Mouse (Mus musculus) CH12.LX (cell line): ENCODE measurements at regions not wholly inside any gene's neighbourhood (a gene's known extent, or its start where the extent isn't known, plus 50 kb on each side); places are given as distances from the start of the nearest gene placed in this dataset.

ENCODE experiments used
- DNase-seq: peaks from one replicate; pipeline ENCODE4 v3.0.0-alpha.2; 2013; ENCODE audit errors: extremely low read depth
- H3K27ac ChIP-seq: 2 replicates; pipeline ENCODE4 v1.5.1; 2012; ENCODE audit warnings: low read depth, mild to moderate bottlenecking, control low read depth, moderate library complexity; ENCODE audit not compliant: insufficient read depth
- H3K27me3 ChIP-seq: replicated peaks from 2 replicates; pipeline ENCODE3; 2012; ENCODE audit warnings: inconsistent platforms
- H3K36me3 ChIP-seq, 2 experiments: replicated peaks in 1 of 2; 2 replicates each; pipeline versions ENCODE3 to v1.6.1; 2012; ENCODE audit warnings: inconsistent platforms in 1 of 2, low read length in 1 of 2, mild to moderate bottlenecking in 1 of 2, mixed read lengths in 1 of 2, moderate library complexity in 1 of 2; ENCODE audit not compliant: control insufficient read depth in 1 of 2, insufficient read depth in 1 of 2
- H3K4me1 ChIP-seq, 2 experiments: 2 replicates each; pipeline ENCODE4 v1.6.1; 2012; ENCODE audit warnings: inconsistent platforms in 1 of 2, moderate library complexity in 1 of 2; ENCODE audit not compliant: insufficient read depth in 2 of 2, control insufficient read depth in 1 of 2
- H3K4me2 ChIP-seq: 2 replicates; pipeline ENCODE4 v1.6.1; 2012; ENCODE audit warnings: low read depth, mild to moderate bottlenecking, control low read depth; ENCODE audit not compliant: poor library complexity, insufficient read depth, severe bottlenecking
- H3K4me3 ChIP-seq, 3 experiments: fragments of 150-350 bp in 1 of 3; sonication (generic) in 1 of 3; replicated peaks in 1 of 3; 2 replicates each; pipeline versions ENCODE3 to v1.5.1; 2011 to 2012; ENCODE audit warnings: low read depth in 2 of 3, low read length in 2 of 3, mild to moderate bottlenecking in 2 of 3, moderate library complexity in 2 of 3, control low read depth in 1 of 3, improper control_type of control experiment in 1 of 3, inconsistent platforms in 1 of 3, mixed read lengths in 1 of 3; ENCODE audit not compliant: poor library complexity in 1 of 3
- H3K79me2 ChIP-seq: replicated peaks from 2 replicates; pipeline ENCODE4 v1.6.1; 2012; ENCODE audit warnings: mild to moderate bottlenecking, moderate library complexity; ENCODE audit not compliant: control insufficient read depth, poor library complexity, insufficient read depth, severe bottlenecking; ENCODE audit errors: extremely low read depth
- H3K9ac ChIP-seq: 2 replicates; pipeline ENCODE4 v1.6.1; 2012; ENCODE audit warnings: low read depth, mild to moderate bottlenecking, control low read depth, moderate library complexity; ENCODE audit not compliant: insufficient read depth
- H3K9me3 ChIP-seq: replicated peaks from 2 replicates; pipeline ENCODE3; 2012; ENCODE audit warnings: low read length, inconsistent platforms, mixed read lengths
- CHD2 ChIP-seq: IDR thresholded peaks from 2 replicates; pipeline ENCODE4 v1.6.1; 2011; ENCODE audit warnings: low read length, improper control_type of control experiment
- GABPA ChIP-seq: IDR thresholded peaks from 2 replicates; pipeline ENCODE4 v1.6.1; 2012; ENCODE audit warnings: low read depth, low read length, improper control_type of control experiment, inconsistent platforms; ENCODE audit not compliant: insufficient replicate concordance
- IRF4 ChIP-seq: IDR thresholded peaks from 2 replicates; pipeline ENCODE4 v1.6.1; 2014; ENCODE audit warnings: low read depth, mild to moderate bottlenecking, inconsistent platforms, low read length, improper control_type of control experiment
- JUND ChIP-seq: conservative IDR thresholded peaks from 2 replicates; pipeline ENCODE4 v1.6.1; 2011; ENCODE audit warnings: low read depth, low read length, improper control_type of control experiment
- KAT2A ChIP-seq: IDR thresholded peaks from 2 replicates; pipeline ENCODE4 v1.6.1; 2012; ENCODE audit warnings: low read length, improper control_type of control experiment, inconsistent platforms; ENCODE audit not compliant: insufficient replicate concordance
- MAFK ChIP-seq: IDR thresholded peaks from 2 replicates; pipeline ENCODE4 v1.6.1; 2011; ENCODE audit warnings: low read length, improper control_type of control experiment; ENCODE audit not compliant: insufficient replicate concordance
- MAZ ChIP-seq: IDR thresholded peaks from 2 replicates; pipeline ENCODE4 v1.6.1; 2012; ENCODE audit warnings: low read depth, mild to moderate bottlenecking, inconsistent platforms, low read length, improper control_type of control experiment, moderate library complexity
- MXI1 ChIP-seq: IDR thresholded peaks from 2 replicates; pipeline ENCODE4 v1.6.1; 2011; ENCODE audit warnings: mild to moderate bottlenecking, low read depth, low read length, improper control_type of control experiment
- MYC ChIP-seq: IDR thresholded peaks from 2 replicates; pipeline ENCODE4 v1.6.1; 2011; ENCODE audit warnings: low read depth, mild to moderate bottlenecking, improper control_type of control experiment, low read length
- POLR2A ChIP-seq: IDR thresholded peaks from 2 replicates; pipeline ENCODE4 v1.6.1; 2011; ENCODE audit warnings: low read depth, mild to moderate bottlenecking, improper control_type of control experiment, low read length
- RAD21 ChIP-seq: IDR thresholded peaks from 2 replicates; pipeline ENCODE4 v1.6.1; 2011; ENCODE audit warnings: low read depth, mild to moderate bottlenecking, low read length, improper control_type of control experiment, moderate library complexity
- RCOR1 ChIP-seq: conservative IDR thresholded peaks from 2 replicates; pipeline ENCODE4 v1.6.1; 2012; ENCODE audit warnings: low read depth, mild to moderate bottlenecking, inconsistent platforms, low read length, improper control_type of control experiment
- SMC3 ChIP-seq: IDR thresholded peaks from 2 replicates; pipeline ENCODE4 v1.6.1; 2011; ENCODE audit warnings: low read depth, low read length, improper control_type of control experiment
- TBP ChIP-seq: conservative IDR thresholded peaks from 2 replicates; pipeline ENCODE4 v1.6.1; 2011; ENCODE audit warnings: low read depth, low read length, improper control_type of control experiment
- TCF12 ChIP-seq: IDR thresholded peaks from 2 replicates; pipeline ENCODE4 v1.6.1; 2014; ENCODE audit warnings: low read depth, mild to moderate bottlenecking, inconsistent platforms, low read length, improper control_type of control experiment
- ZKSCAN1 ChIP-seq: IDR thresholded peaks from 2 replicates; pipeline ENCODE4 v1.6.1; 2012; ENCODE audit warnings: low read depth, inconsistent platforms, low read length, improper control_type of control experiment, borderline replicate concordance
- dilution Hi-C: fragments of 300-500 bp; cut with MboI; formaldehyde crosslinking; loops from 2 replicates; pipeline ENCODE4 v1.14.3; 2020; ENCODE audit warnings: low sequenced_read_pairs; ENCODE audit not compliant: extremely low pct_unique_long_range_greater_than_20kb, extremely low pct_ligation_motif_present
- in situ Hi-C: fragments of 300-500 bp; cut with MboI; formaldehyde crosslinking; loops from 3 replicates; pipeline ENCODE4 v1.14.3; 2019; ENCODE audit warnings: low sequenced_read_pairs, low pct_ligation_motif_present, low pct_unique_long_range_greater_than_20kb, mixed read lengths

GRCm38 (mm10) chr6:31621023-31621422 is 57.2 kb upstream of the Podxl start:
- TF ChIP-seq RAD21 (no peak), MYC (no peak), CHD2 (no peak), KAT2A (no peak), POLR2A (no peak), RCOR1 (no peak), MAZ (no peak), GABPA (no peak), MAFK (no peak), SMC3 (no peak), TCF12 (no peak), IRF4 (no peak)
- Histone ChIP-seq H3K9ac (no peak overlapping the region), H3K4me3 (no peak overlapping the region), H3K27ac (no peak overlapping the region), H3K9me3 (peaks cover 9% of the 10 kb centered on the region), H3K79me2 (no peaks in the 10 kb centered on the region), H3K27me3 (peaks cover 90% of the 10 kb centered on the region), H3K4me2 (no peak overlapping the region), H3K4me1 (no peaks in the 10 kb centered on the region), H3K36me3 (no peaks in the 10 kb centered on the region)
- dilution Hi-C loops (no loop called here), in situ Hi-C loops (no loop called here)
- DNase-seq = no peak

- in situ Hi-C loops = no loop called here
- H3K36me3 ChIP-seq = no peaks in the 10 kb centered on the region
- H3K4me1 ChIP-seq = no peaks in the 10 kb centered on the region
- H3K4me2 ChIP-seq = no peak overlapping the region
- dilution Hi-C loops = no loop called here
- no peak overlapping the region for H3K27ac ChIP-seq
- H3K79me2 ChIP-seq = no peaks in the 10 kb centered on the region
- H3K9me3 ChIP-seq = peaks cover 9% of the 10 kb centered on the region
- peaks cover 89% of the 10 kb centered on the region for H3K27me3 ChIP-seq
- no peak overlapping the region for H3K9ac ChIP-seq
- no peak for DNase-seq
- no peak overlapping the region for H3K4me3 ChIP-seq
- TF ChIP-seq MXI1 (no peak), ZKSCAN1 (no peak), MYC (no peak), JUND (no peak), SMC3 (no peak), KAT2A (no peak), TBP (no peak)
Measured at GRCm38 (mm10) chr6:31618852-31619251, 55.1 kb upstream of the Podxl start.
